Comparison of ENCODE assay signal across 8 mouse cellular contexts in genomic region chr11:6390376-6391053, GRCm38 (mm10). TPM values are rescaled to one million over a fixed set of nuclear protein-coding genes. Genes with fewer than 3 reads are reported as not detected.
A peak's percentile ranks its signal among the peaks of the same experiment; 100 is the strongest.
DNase-seq lines count a peak whose midpoint lies in the region; ATAC-seq lines count a peak whose summit lies in the region.

No protein-coding gene starts in this region.

- ATAC-seq in liver, embryonic 12.5 days: no peak

- peaks cover 41% of the 10 kb centered on the region for H3K4me1 ChIP-seq in liver, embryonic 12.5 days

- WGBS in liver, embryonic 12.5 days (ENCODE audit: insufficient replicate concordance): 84% methylated on average over 8 of the region's 8 CpGs

- H3K9ac ChIP-seq in liver, embryonic 12.5 days: peak overlapping the region; percentile 89

- no peaks in the 10 kb centered on the region for H3K27me3 ChIP-seq in liver, embryonic 12.5 days (replicated peaks)

- intact Hi-C loops in heart, postnatal 14 days (cut with DNase I): no loop called here
- intact Hi-C loops in gastrocnemius, postnatal 36 days (cut with DNase I): no loop called here

- peak overlapping the region; percentile 96 for H3K4me2 ChIP-seq in liver, embryonic 12.5 days

- H3K9me3 ChIP-seq in liver, embryonic 12.5 days (replicated peaks): no peaks in the 10 kb centered on the region

- 0 out of 2 replicates have a peak overlapping the region, but pooled peaks have one; percentile 90 for H3K27ac ChIP-seq in liver, embryonic 12.5 days

- peaks cover 34% of the 10 kb centered on the region for H3K36me3 ChIP-seq in liver, embryonic 12.5 days

- DNase-seq in heart, adult 11 months: peak; percentile 86
- no peak for DNase-seq in heart, postnatal 14 days
- DNase-seq in thymus, postnatal 14 days: peak; percentile 6
- DNase-seq in thymus, postnatal 25 days: no peak
- no peak for DNase-seq in adrenal gland, postnatal 25 days
- DNase-seq in gastrocnemius, postnatal 36 days: no peak
- DNase-seq in urinary bladder, adult 18-20 months (ENCODE audit: low spot score in 2 of 2): no peak

- peak overlapping the region; percentile 91 for H3K4me3 ChIP-seq in liver, embryonic 12.5 days

RNA-seq across cellular contexts. Expression of gene Zmiz2, which starts 1.6 kb away (rescaled TPM):
- total RNA-seq in heart, postnatal 14 days (2021): 10 to 100 TPM; 41.1 to 42.5 TPM
- 5.6 and 6.7 TPM in 2 replicates for polyA plus RNA-seq in liver, embryonic 12.5 days (2016; fragmentation: Nextera tagmentation; extraction: Ambion mirVana)
- 61.5 and 63.4 TPM in 2 replicates for total RNA-seq in adrenal gland, postnatal 25 days (2021)
- 10 to 100 TPM; 41.1 to 53.3 TPM for total RNA-seq in gastrocnemius, postnatal 36 days (2021)

RNA-seq across cellular contexts. Expression of gene Ppia, which starts 24.7 kb away (rescaled TPM):
- 100 to 1,000 TPM; 500 to 603 TPM for total RNA-seq in heart, postnatal 14 days (2021)
- 3,798 and 3,900 TPM in 2 replicates for polyA plus RNA-seq in liver, embryonic 12.5 days (2016; fragmentation: Nextera tagmentation; extraction: Ambion mirVana)
- total RNA-seq in adrenal gland, postnatal 25 days (2021): 1,910 and 1,993 TPM in 2 replicates
- total RNA-seq in gastrocnemius, postnatal 36 days (2021): 100 to 1,000 TPM; 206 to 211 TPM

RNA-seq across cellular contexts. Expression of gene H2afv, which starts 53.7 kb away (rescaled TPM):
- total RNA-seq in heart, postnatal 14 days (2021): 10 to 100 TPM; 57.1 to 59.4 TPM
- 121 and 125 TPM in 2 replicates for polyA plus RNA-seq in liver, embryonic 12.5 days (2016; fragmentation: Nextera tagmentation; extraction: Ambion mirVana)
- total RNA-seq in adrenal gland, postnatal 25 days (2021): 75.0 and 84.5 TPM in 2 replicates
- 10 to 100 TPM; 36.4 to 49.2 TPM for total RNA-seq in gastrocnemius, postnatal 36 days (2021)

Comparison
In these comparisons a context has a peak if more than half of its experiments do, and no peak if none do; other contexts are left out.
1. DNase-seq: peak in heart, adult 11 months (single experiment) and thymus, postnatal 14 days (single experiment); none in heart, postnatal 14 days (0 of 2), thymus, postnatal 25 days (single experiment), adrenal gland, postnatal 25 days (single experiment), gastrocnemius, postnatal 36 days (0 of 2) and urinary bladder, adult 18-20 months (0 of 2).